Mouse (Mus musculus) urinary bladder, postnatal 36 days (tissue): ENCODE data around the gene Phip.

Experiments
- DNase-seq, 2 experiments: peaks; one replicate each; pipeline ENCODE4 v3.0.0; 2022; ENCODE audit warnings: low spot score in 2 of 2, mixed read lengths in 1 of 2

The Phip gene

DNA sequence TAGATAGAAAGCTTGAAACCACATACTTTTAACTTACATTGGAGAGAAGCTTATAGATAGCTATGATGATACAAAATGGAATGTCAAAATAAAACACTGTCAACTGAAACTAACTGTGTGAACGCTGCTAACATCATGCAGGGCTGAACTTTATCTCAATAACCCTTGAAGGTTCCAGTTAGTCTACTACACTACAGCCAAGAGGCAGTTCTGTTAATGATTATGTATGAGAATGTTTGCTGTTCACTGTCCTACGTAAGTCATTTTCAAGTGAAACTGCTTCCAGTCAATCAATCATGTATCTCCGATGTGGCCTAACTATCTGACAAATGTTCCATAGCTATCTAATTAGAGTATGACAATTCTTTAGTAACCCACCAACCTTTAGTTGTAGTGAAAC, 107.6 kb downstream of the Phip start:
- no peak for DNase-seq

DNA sequence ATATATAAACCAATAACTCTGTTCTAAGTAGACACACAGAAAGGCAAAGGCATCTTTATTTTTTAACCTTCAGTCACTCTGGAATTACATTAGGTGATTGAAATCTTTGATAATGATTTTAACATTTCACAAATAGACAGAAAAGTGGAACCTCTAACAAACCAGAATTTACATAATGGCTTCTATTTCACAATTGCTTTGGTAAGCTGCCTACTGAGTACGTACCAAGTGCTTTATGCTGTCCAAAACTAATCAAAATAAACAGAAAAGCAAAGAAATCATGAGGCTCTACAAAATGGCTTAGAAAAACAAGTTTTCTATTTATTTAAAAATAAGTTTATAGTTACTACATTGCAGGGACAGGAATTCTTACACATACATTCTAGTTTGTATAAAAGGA, 109.2 kb downstream of the Phip start:
- no peak for DNase-seq

- DNase-seq = no peak
Measured at GRCm38 (mm10) chr9:82861775-82862430, 113.4 kb downstream of the Phip start.

DNA sequence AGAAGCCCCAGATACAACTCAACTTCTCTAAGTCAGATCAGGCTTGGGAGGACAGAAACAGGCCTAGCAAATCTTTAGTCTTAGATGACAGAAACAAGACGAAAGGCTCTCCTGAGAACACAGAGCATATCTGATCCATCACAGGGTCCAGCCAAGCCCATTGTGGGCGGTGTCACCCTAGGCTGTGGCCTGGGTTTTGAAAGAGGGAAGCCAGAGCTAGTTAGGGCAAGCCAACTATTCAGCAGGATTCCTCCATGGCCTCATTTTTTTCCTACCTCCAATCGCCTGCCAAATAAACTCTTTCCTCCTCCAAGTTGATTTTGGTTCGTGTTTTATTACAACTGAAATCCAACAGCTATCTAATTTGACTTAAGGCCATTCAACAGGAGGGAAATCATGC, 114.0 kb downstream of the Phip start:
- peak; percentile 23 to 38 for DNase-seq

- DNase-seq = no peak
Measured at GRCm38 (mm10) chr9:82860805-82861204, 114.5 kb downstream of the Phip start.

DNA sequence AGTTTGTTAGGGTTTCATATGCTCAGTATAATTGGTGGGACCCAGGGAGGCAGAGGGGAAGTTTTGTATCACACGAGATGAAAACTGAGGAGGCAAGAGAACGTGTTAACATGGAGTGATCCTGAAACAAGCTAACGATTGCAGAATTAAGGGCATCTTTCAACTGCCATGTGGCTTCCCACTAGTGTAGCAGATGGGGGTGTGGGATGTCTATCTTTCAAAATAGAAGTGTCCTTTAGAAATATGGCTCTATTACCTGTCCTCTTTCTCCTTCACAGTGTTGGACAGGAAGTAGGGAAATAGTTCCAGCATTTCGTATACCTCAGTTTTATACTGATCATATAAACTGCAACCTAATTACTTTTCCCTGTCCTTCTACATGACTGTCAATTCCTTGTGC, 119.1 kb downstream of the Phip start:
- no peak for DNase-seq

GRCm38 (mm10) chr9:82854973-82855614, 120.2 kb downstream of the Phip start:
- DNase-seq = no peak

GRCm38 (mm10) chr9:82854040-82854439, 121.3 kb downstream of the Phip start:
- no peak for DNase-seq

DNA sequence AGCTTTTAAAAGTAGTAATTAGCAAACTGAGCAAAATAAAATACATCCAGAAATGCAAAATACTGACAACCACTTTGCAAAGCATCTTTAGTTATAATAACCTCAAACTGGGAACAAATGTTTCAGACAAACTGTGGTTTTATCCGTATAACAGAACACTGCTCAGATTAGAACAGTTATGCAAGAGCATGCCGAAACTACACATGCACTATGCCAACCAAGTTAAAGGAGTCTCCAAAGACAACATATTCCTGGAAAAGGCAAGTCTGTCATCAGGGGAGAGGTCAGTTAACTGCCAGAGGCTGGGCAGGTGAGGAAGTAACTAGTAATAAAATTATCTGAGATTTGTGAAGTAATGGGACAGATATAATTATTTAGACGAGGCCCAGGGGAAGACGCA, 132.6 kb downstream of the Phip start:
- no peak for DNase-seq

GRCm38 (mm10) chr9:82835921-82836320, 139.4 kb downstream of the Phip start:
- no peak for DNase-seq

- DNase-seq = no peak
Measured at GRCm38 (mm10) chr9:82831891-82832290, 143.4 kb downstream of the Phip start.

- DNase-seq = peak; percentile 53 to 81
Measured at GRCm38 (mm10) chr9:82829693-82830430, 145.5 kb downstream of the Phip start.

DNA sequence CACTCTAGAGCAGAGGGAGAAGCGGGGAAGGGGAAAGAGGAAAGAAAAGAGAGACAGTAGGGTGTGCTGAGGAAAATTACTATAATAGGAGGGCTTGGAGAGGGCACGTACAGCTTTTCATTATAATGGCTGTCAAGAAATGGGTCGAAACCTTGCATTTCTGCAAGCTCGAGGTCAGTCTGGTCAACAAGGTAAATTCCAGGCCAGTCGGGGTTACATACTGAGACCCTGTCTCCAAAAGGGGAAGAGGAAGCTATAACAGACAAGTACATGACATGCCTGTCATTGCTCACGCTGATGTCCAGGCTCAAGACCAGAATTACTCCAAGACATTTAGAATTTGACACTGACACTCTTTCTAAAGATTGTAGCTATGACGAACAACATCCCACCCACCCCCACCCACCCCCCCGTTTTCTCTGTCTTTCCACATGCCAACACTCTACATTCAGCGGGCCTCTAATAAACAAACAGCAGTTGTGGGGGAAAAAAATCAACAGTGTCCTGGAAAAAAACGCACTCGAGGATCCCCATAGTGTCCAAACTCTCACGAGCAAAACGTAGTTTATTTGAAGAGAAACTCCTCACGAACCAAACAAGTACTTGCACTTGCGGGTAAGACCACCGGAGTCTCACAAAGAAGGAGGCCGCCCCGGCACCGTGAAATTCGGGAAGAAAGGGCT, 146.2 kb downstream of the Phip start, which contains the start of gene Irak1bp1:
Gene Irak1bp1, plus strand, starts transcription at position 534 of the 683 bp plus-strand sequence.
- DNase-seq = no peak

GRCm38 (mm10) chr9:82826426-82826825, 148.9 kb downstream of the Phip start:
- no peak for DNase-seq
